10 mouse cellular contexts compared by ENCODE assay signal in genomic region chr6:24516197-24516596, GRCm38 (mm10). TPM values are rescaled to one million over a fixed set of nuclear protein-coding genes. Genes with fewer than 3 reads are reported as not detected.
DNase-seq lines count a peak whose midpoint lies in the region; ATAC-seq and TF ChIP-seq lines count a peak whose summit lies in the region.
"Had no signal": no experiment of that assay in that cellular context is flagged by ENCODE, and none has a peak within 500 bp of the region (broad histone marks: within the 10 kb centered on the region; RNA-seq: fewer than 3 reads in every experiment).

No protein-coding gene starts in this region.

- intact Hi-C loops in heart, adult 2 months (cut with DNase I) = no loop called here

- DNase-seq in heart, adult 2 months = no peak
- no peak for DNase-seq in heart, adult 18-20 months
- no peak for DNase-seq in ovary, postnatal 36 days (ENCODE audit: low spot score)
- DNase-seq in cerebellum, adult 18-20 months = no peak
- no peak for DNase-seq in spleen, postnatal 10 days (ENCODE audit: low spot score in 2 of 2)
- DNase-seq: liver, embryonic 13.5 days had no signal

- TF ChIP-seq CTCF in heart, adult 2 months (IDR thresholded peaks at IDR 0.05) = peak; percentile 85

- 38% methylated on average over 2 of the region's 2 CpGs for WGBS in heart, adult 2 months
- 45% methylated on average over 2 of the region's 2 CpGs for WGBS in neural tube, embryonic 12.5 days
- WGBS in neural tube, embryonic 15.5 days = 41% methylated on average over 2 of the region's 2 CpGs
- 49% methylated on average over 2 of the region's 2 CpGs for WGBS in hindbrain, embryonic 16.5 days

- H3K9ac ChIP-seq in heart, adult 2 months (ENCODE audit: low read depth, low read length) = no peak overlapping the region
- no peak overlapping the region for H3K9ac ChIP-seq in neural tube, embryonic 12.5 days
- H3K9ac ChIP-seq in neural tube, embryonic 15.5 days (replicated peaks) = no peak overlapping the region
- no peak overlapping the region for H3K9ac ChIP-seq in hindbrain, embryonic 16.5 days (ENCODE audit: low read depth, low read length)
- H3K9ac ChIP-seq: liver, embryonic 13.5 days had no signal

- no peak overlapping the region for H3K4me2 ChIP-seq in neural tube, embryonic 12.5 days (replicated peaks)
- H3K4me2 ChIP-seq in neural tube, embryonic 15.5 days = no peak overlapping the region
- H3K4me2 ChIP-seq in hindbrain, embryonic 16.5 days (ENCODE audit: low read length) = no peak overlapping the region
- H3K4me2 ChIP-seq: liver, embryonic 13.5 days had no signal

- H3K27ac ChIP-seq in heart, adult 2 months = no peak overlapping the region
- H3K27ac ChIP-seq in neural tube, embryonic 12.5 days = no peak overlapping the region
- no peak overlapping the region for H3K27ac ChIP-seq in neural tube, embryonic 15.5 days (replicated peaks)
- no peak overlapping the region for H3K27ac ChIP-seq in hindbrain, embryonic 16.5 days (ENCODE audit: low read depth, low read length)
- H3K27ac ChIP-seq: liver, embryonic 13.5 days had no signal

- H3K4me1 ChIP-seq in heart, adult 2 months (ENCODE audit: control insufficient read depth, insufficient read depth, low read length) = peaks cover 1% of the 10 kb centered on the region; the same call in 1 of the 2 replicates
- H3K4me1 ChIP-seq in neural tube, embryonic 12.5 days = peaks cover 6% of the 10 kb centered on the region; the same call in 1 of the 2 replicates
- H3K4me1 ChIP-seq in neural tube, embryonic 15.5 days = peaks cover 9% of the 10 kb centered on the region
- H3K4me1 ChIP-seq in hindbrain, embryonic 16.5 days (ENCODE audit: control insufficient read depth, insufficient read depth, low read depth, low read length) = peaks cover 7% of the 10 kb centered on the region
- H3K4me1 ChIP-seq: liver, embryonic 13.5 days had no signal

- peaks cover 11% of the 10 kb centered on the region for H3K36me3 ChIP-seq in heart, adult 2 months (ENCODE audit: control insufficient read depth, insufficient read depth, low read length)
- H3K36me3 ChIP-seq in neural tube, embryonic 12.5 days = peaks cover 16% of the 10 kb centered on the region
- H3K36me3 ChIP-seq in neural tube, embryonic 15.5 days = peaks cover 25% of the 10 kb centered on the region
- H3K36me3 ChIP-seq in hindbrain, embryonic 16.5 days (ENCODE audit: control insufficient read depth, insufficient read depth, low read length) = peaks cover 12% of the 10 kb centered on the region

- no peaks in the 10 kb centered on the region for H3K27me3 ChIP-seq in heart, adult 2 months (ENCODE audit: control insufficient read depth, insufficient read depth, low read length)
- no peaks in the 10 kb centered on the region for H3K27me3 ChIP-seq in neural tube, embryonic 12.5 days (replicated peaks)
- H3K27me3 ChIP-seq in neural tube, embryonic 15.5 days (replicated peaks) = no peaks in the 10 kb centered on the region
- H3K27me3 ChIP-seq in hindbrain, embryonic 16.5 days (replicated peaks; ENCODE audit: control insufficient read depth, insufficient read depth, low read length) = no peaks in the 10 kb centered on the region
- H3K27me3 ChIP-seq: liver, embryonic 13.5 days had no signal

- TF ChIP-seq EP300 in heart, adult 2 months (IDR thresholded peaks at IDR 0.05; ENCODE audit: insufficient read depth, low read depth, low read length) = no peak

- no peak for TF ChIP-seq POLR2A in heart, adult 2 months (IDR thresholded peaks at IDR 0.05; ENCODE audit: insufficient read depth, low read depth, low read length)

- H3K9me3 ChIP-seq in neural tube, embryonic 12.5 days = no peaks in the 10 kb centered on the region
- no peaks in the 10 kb centered on the region for H3K9me3 ChIP-seq in neural tube, embryonic 15.5 days (replicated peaks)
- H3K9me3 ChIP-seq in hindbrain, embryonic 16.5 days (ENCODE audit: control insufficient read depth, low read length) = no peaks in the 10 kb centered on the region
- H3K9me3 ChIP-seq: liver, embryonic 13.5 days had no signal

- no peaks in the 10 kb centered on the region for H3K79me2 ChIP-seq in heart, adult 2 months (replicated peaks; ENCODE audit: control insufficient read depth, insufficient read depth, low read length)

- H3K4me3 ChIP-seq in heart, adult 2 months = no peak overlapping the region
- H3K4me3 ChIP-seq in neural tube, embryonic 12.5 days = no peak overlapping the region
- no peak overlapping the region for H3K4me3 ChIP-seq in neural tube, embryonic 15.5 days (replicated peaks)
- no peak overlapping the region for H3K4me3 ChIP-seq in hindbrain, embryonic 16.5 days (ENCODE audit: low read length)
- H3K4me3 ChIP-seq: liver, embryonic 13.5 days had no signal

- ATAC-seq in neural tube, embryonic 12.5 days (ENCODE audit: low FRiP score, low read depth) = peak; percentile 39; the same call in 1 of the 2 replicates
- ATAC-seq in neural tube, embryonic 15.5 days (ENCODE audit: low FRiP score) = no peak
- peak; percentile 66 for ATAC-seq in hindbrain, embryonic 16.5 days

RNA-seq across cellular contexts. Expression of gene Iqub, which starts 1.3 kb away (rescaled TPM):
- under 1 TPM; 0.47 to 0.52 TPM for total RNA-seq in heart, adult 2 months (2021)
- polyA plus RNA-seq in heart, adult 2 months (2012; rRNA removed) = 0.06 and 0.08 TPM in 2 replicates
- under 1 TPM; 0.67 to 0.77 TPM for total RNA-seq in heart, adult 18-20 months (2021)
- 0.10 and 0.22 TPM in 2 replicates for polyA plus RNA-seq in neural tube, embryonic 12.5 days (2016; fragmentation: Nextera tagmentation; extraction: Ambion mirVana)
- 1.3 TPM in 2 replicates for polyA plus RNA-seq in neural tube, embryonic 15.5 days (2015; fragmentation: Nextera tagmentation; extraction: Ambion mirVana)
- 2.3 and 2.8 TPM in 2 replicates for polyA plus RNA-seq in hindbrain, embryonic 16.5 days (2015; fragmentation: Nextera tagmentation; extraction: Ambion mirVana)
- polyA plus RNA-seq: liver, embryonic 13.5 days; stomach, embryonic 16.5 days had no signal

RNA-seq across cellular contexts. Expression of gene Ndufa5, which starts 11.6 kb away (rescaled TPM):
- 1,000 to 10,000 TPM; 1,490 to 1,734 TPM for total RNA-seq in heart, adult 2 months (2021)
- 66.3 and 92.6 TPM in 2 replicates for polyA plus RNA-seq in heart, adult 2 months (2012; rRNA removed)
- total RNA-seq in heart, adult 18-20 months (2021) = 1,000 to 10,000 TPM; 1,622 to 1,793 TPM
- 334 and 347 TPM in 2 replicates for polyA plus RNA-seq in neural tube, embryonic 12.5 days (2016; fragmentation: Nextera tagmentation; extraction: Ambion mirVana)
- polyA plus RNA-seq in neural tube, embryonic 15.5 days (2015; fragmentation: Nextera tagmentation; extraction: Ambion mirVana) = 456 and 542 TPM in 2 replicates
- 390 and 432 TPM in 2 replicates for polyA plus RNA-seq in hindbrain, embryonic 16.5 days (2015; fragmentation: Nextera tagmentation; extraction: Ambion mirVana)

RNA-seq across cellular contexts. Expression of gene Asb15, which starts 11.7 kb away (rescaled TPM):
- total RNA-seq in heart, adult 2 months (2021) = 10 to 100 TPM; 61.4 to 69.9 TPM
- polyA plus RNA-seq in heart, adult 2 months (2012; rRNA removed) = 31.0 and 61.4 TPM in 2 replicates
- total RNA-seq in heart, adult 18-20 months (2021) = 10 to 100 TPM; 62.3 to 70.5 TPM
- not detected in 2 replicates for polyA plus RNA-seq in neural tube, embryonic 12.5 days (2016; fragmentation: Nextera tagmentation; extraction: Ambion mirVana)
- polyA plus RNA-seq in neural tube, embryonic 15.5 days (2015; fragmentation: Nextera tagmentation; extraction: Ambion mirVana) = not detected in 2 replicates
- polyA plus RNA-seq in hindbrain, embryonic 16.5 days (2015; fragmentation: Nextera tagmentation; extraction: Ambion mirVana) = 0.04 and 0.05 TPM in 2 replicates
- polyA plus RNA-seq: liver, embryonic 13.5 days had no signal

Comparison
In these comparisons a context has a peak if more than half of its experiments do, and no peak if none do; other contexts are left out.
1. RNA of gene Asb15, which starts 11.7 kb away (polyA plus RNA-seq): 31.0 to 61.4 TPM in heart, adult 2 months; 0.04 to 0.05 TPM in hindbrain, embryonic 16.5 days, not detected in neural tube, embryonic 12.5 days and not detected in neural tube, embryonic 15.5 days; every median in the first group is over 10 times any median in the second.